Mouse (Mus musculus) intestine, embryonic 14.5 days (tissue): ENCODE measurements around the gene Hnrnpa0. TPM values are rescaled to one million over a fixed set of nuclear protein-coding genes. Genes with fewer than 3 reads are reported as not detected.
A peak's percentile ranks its signal among the peaks of the same experiment; 100 is the strongest.

ENCODE experiments used
- ATAC-seq: fragments of 200-750 bp; cut with Nextera tagmentation; replicated peaks from 2 replicates; pipeline ENCODE4 v1.8.0; 2017; ENCODE audit warnings: low read depth, moderate number of reproducible peaks, moderate TSS enrichment, moderate library complexity; ENCODE audit not compliant: low FRiP score, low TSS enrichment
- DNase-seq: peaks from one replicate; pipeline ENCODE4 v3.0.0-alpha.2; 2018; ENCODE audit warnings: low spot score
- H3K27ac ChIP-seq: fragments of 300-500 bp; sonication (generic); 2 replicates; pipeline ENCODE4 v1.5.1; 2014; ENCODE audit warnings: low read depth, mild to moderate bottlenecking, control low read depth
- H3K27me3 ChIP-seq: fragments of 300-500 bp; sonication (generic); replicated peaks from 2 replicates; pipeline ENCODE4 v1.6.1; 2014; ENCODE audit warnings: low read length, control low read depth; ENCODE audit not compliant: control insufficient read depth, insufficient read depth
- H3K36me3 ChIP-seq: fragments of 300-500 bp; sonication (generic); 2 replicates; pipeline ENCODE4 v1.6.1; 2014; ENCODE audit warnings: low read length, control low read depth; ENCODE audit not compliant: control insufficient read depth, insufficient read depth
- H3K4me1 ChIP-seq: fragments of 300-500 bp; sonication (generic); replicated peaks from 2 replicates; pipeline ENCODE4 v1.6.1; 2014; ENCODE audit warnings: low read length, control low read depth, mixed read lengths; ENCODE audit not compliant: control insufficient read depth, insufficient read depth
- H3K4me2 ChIP-seq: fragments of 300-500 bp; sonication (generic); 2 replicates; pipeline ENCODE4 v1.6.1; 2014; ENCODE audit warnings: low read length
- H3K4me3 ChIP-seq: fragments of 300-500 bp; sonication (generic); 2 replicates; pipeline ENCODE4 v1.5.1; 2014; ENCODE audit warnings: low read depth, low read length, control low read depth, mixed read lengths
- H3K9ac ChIP-seq: fragments of 300-500 bp; sonication (generic); 2 replicates; pipeline ENCODE4 v1.6.1; 2014; ENCODE audit warnings: mild to moderate bottlenecking, low read length
- H3K9me3 ChIP-seq: fragments of 300-500 bp; sonication (generic); 2 replicates; pipeline ENCODE4 v1.6.1; 2016; ENCODE audit warnings: low read length, control low read depth; ENCODE audit not compliant: control insufficient read depth
- WGBS: fragments of 180-500 bp; shearing (Covaris S2); extraction: QIAGEN DNeasy Blood & Tissue Kit; methylation state at CpG from one replicate; pipeline ENCODE4 v1.1.7; 2014; 5-methylcytosine and 5-hydroxymethylcytosine counted together
- polyA plus RNA-seq: library from polyadenylated mRNA; unstranded; fragments of >200 nt; fragmentation: Nextera tagmentation; extraction: Ambion mirVana; gene quantifications from 2 replicates; pipeline ENCODE4 v1.2.1, GENCODE M21; 2014

Hnrnpa0 gene
- polyA plus RNA-seq, 1 experiment from 2014 or later = 42.8 TPM

- ATAC-seq (no peak), DNase-seq (no peak)
- peaks cover 15% of the 10 kb centered on the region for H3K36me3 ChIP-seq
- no peak overlapping the region for H3K4me2 ChIP-seq
- WGBS = 31% methylated on average over 8 of the region's 8 CpGs
- no peak overlapping the region for H3K27ac ChIP-seq
- H3K9me3 ChIP-seq = no peaks in the 10 kb centered on the region
- no peak overlapping the region for H3K9ac ChIP-seq
- H3K4me3 ChIP-seq = no peak overlapping the region
- H3K4me1 ChIP-seq = peaks cover 35% of the 10 kb centered on the region
- no peaks in the 10 kb centered on the region for H3K27me3 ChIP-seq
These were observed 5.0 kb downstream of the Hnrnpa0 start for GRCm38 (mm10) chr13:58123381-58123780.

- H3K4me1 ChIP-seq = peaks cover 35% of the 10 kb centered on the region
- H3K9me3 ChIP-seq = no peaks in the 10 kb centered on the region
- no peak overlapping the region for H3K4me3 ChIP-seq
- DNase-seq (no peak), ATAC-seq (no peak)
- 51% methylated on average over 10 of the region's 10 CpGs for WGBS
- H3K27me3 ChIP-seq = no peaks in the 10 kb centered on the region
- H3K27ac ChIP-seq = no peak overlapping the region
- no peak overlapping the region for H3K9ac ChIP-seq
- peaks cover 15% of the 10 kb centered on the region for H3K36me3 ChIP-seq
- H3K4me2 ChIP-seq = 0 out of 2 replicates have a peak overlapping the region, but pooled peaks have one; percentile 8
These were observed 5.5 kb downstream of the Hnrnpa0 start for GRCm38 (mm10) chr13:58122786-58123297.

GRCm38 (mm10) chr13:58117318-58118017 is 10.9 kb downstream of the Hnrnpa0 start:
- no peaks in the 10 kb centered on the region for H3K36me3 ChIP-seq
- no peaks in the 10 kb centered on the region for H3K27me3 ChIP-seq
- no peaks in the 10 kb centered on the region for H3K9me3 ChIP-seq
- H3K4me2 ChIP-seq = no peak overlapping the region
- H3K9ac ChIP-seq = no peak overlapping the region
- H3K4me1 ChIP-seq = peaks cover 14% of the 10 kb centered on the region
- ATAC-seq = no peak
- WGBS = 67% methylated on average over 8 of the region's 8 CpGs
- no peak for DNase-seq
- no peak overlapping the region for H3K4me3 ChIP-seq
- no peak overlapping the region for H3K27ac ChIP-seq

- Histone ChIP-seq H3K4me3 (no peak overlapping the region), H3K4me1 (peaks cover 18% of the 10 kb centered on the region), H3K27ac (no peak overlapping the region), H3K27me3 (no peaks in the 10 kb centered on the region), H3K9me3 (no peaks in the 10 kb centered on the region), H3K36me3 (no peaks in the 10 kb centered on the region), H3K4me2 (no peak overlapping the region), H3K9ac (no peak overlapping the region)
- DNase-seq (no peak), ATAC-seq (no peak)
- WGBS = 88% methylated on average over 2 of the region's 2 CpGs
These were observed 11.6 kb downstream of the Hnrnpa0 start for GRCm38 (mm10) chr13:58116801-58117200.

GRCm38 (mm10) chr13:58115227-58115626 is 13.1 kb downstream of the Hnrnpa0 start:
- H3K4me3 ChIP-seq = no peak overlapping the region
- no peaks in the 10 kb centered on the region for H3K27me3 ChIP-seq
- no peaks in the 10 kb centered on the region for H3K36me3 ChIP-seq
- DNase-seq (peak; percentile 68), ATAC-seq (0 out of 2 replicates have a peak, but pooled peaks have one; percentile 12)
- H3K27ac ChIP-seq = no peak overlapping the region
- WGBS = 21% methylated on average over 13 of the region's 13 CpGs
- H3K9me3 ChIP-seq = no peaks in the 10 kb centered on the region
- no peak overlapping the region for H3K4me2 ChIP-seq
- H3K4me1 ChIP-seq = peaks cover 18% of the 10 kb centered on the region
- H3K9ac ChIP-seq = no peak overlapping the region

- ATAC-seq (peak; percentile 79), DNase-seq (peak; percentile 89)
- H3K27ac ChIP-seq = peak within 1 kb of the TSS; percentile 69
- H3K36me3 ChIP-seq = no peaks in the 10 kb centered on the region
- H3K4me1 ChIP-seq = peaks cover 18% of the 10 kb centered on the region
- H3K27me3 ChIP-seq = no peaks in the 10 kb centered on the region
- peak within 1 kb of the TSS; percentile 90 for H3K4me2 ChIP-seq
- no peaks in the 10 kb centered on the region for H3K9me3 ChIP-seq
- H3K4me3 ChIP-seq = peak within 1 kb of the TSS; percentile 62
- peak within 1 kb of the TSS; percentile 59 for H3K9ac ChIP-seq
- under 1% methylated on average over 35 of the region's 35 CpGs for WGBS
These were observed 15.1 kb downstream of the Hnrnpa0 start, which contains the start of gene Klhl3 for GRCm38 (mm10) chr13:58113061-58113900. Gene Klhl3, minus strand, starts transcription at chr13:58113592.

- H3K27ac ChIP-seq = 0 out of 2 replicates have a peak overlapping the region, but pooled peaks have one; percentile 69
- no peaks in the 10 kb centered on the region for H3K9me3 ChIP-seq
- no peak for ATAC-seq
- 12% methylated on average over 11 of the region's 11 CpGs for WGBS
- H3K4me2 ChIP-seq = peak overlapping the region; percentile 90
- peak overlapping the region; percentile 62 for H3K4me3 ChIP-seq
- H3K4me1 ChIP-seq = peaks cover 18% of the 10 kb centered on the region
- peak; percentile 62 for DNase-seq
- no peaks in the 10 kb centered on the region for H3K27me3 ChIP-seq
- peak overlapping the region; percentile 59 for H3K9ac ChIP-seq
- no peaks in the 10 kb centered on the region for H3K36me3 ChIP-seq
These were observed 15.7 kb downstream of the Hnrnpa0 start for GRCm38 (mm10) chr13:58112601-58113041.

GRCm38 (mm10) chr13:58112191-58112590 is 16.2 kb downstream of the Hnrnpa0 start:
- Histone ChIP-seq H3K9me3 (no peaks in the 10 kb centered on the region), H3K4me3 (peak overlapping the region; percentile 62), H3K27ac (no peak overlapping the region), H3K4me1 (peaks cover 18% of the 10 kb centered on the region), H3K36me3 (no peaks in the 10 kb centered on the region), H3K27me3 (no peaks in the 10 kb centered on the region), H3K9ac (peak overlapping the region; percentile 59; the same call in 1 of the 2 replicates), H3K4me2 (peak overlapping the region; percentile 90)
- DNase-seq (no peak), ATAC-seq (no peak)
- WGBS = 65% methylated on average over 10 of the region's 10 CpGs
